Mouse (Mus musculus) kidney, adult 2 months (tissue): Measurements from ENCODE around the gene Traf4. TPM values are rescaled to one million over a fixed set of nuclear protein-coding genes. Genes with fewer than 3 reads are reported as not detected.
"Not testable (repeated sequence)": the region's sequence is repeated elsewhere in the genome, so short reads cannot be mapped to it uniquely, and the experiment has no call there.

Experiments
- DNase-seq: peaks from one replicate; pipeline ENCODE4 v3.0.0; 2021
- H3K27ac ChIP-seq: fragments of 200-500 bp; 2 replicates; pipeline ENCODE4 v1.5.1; 2012; ENCODE audit warnings: low read depth, low read length, control low read depth, inconsistent platforms; ENCODE audit not compliant: insufficient read depth
- H3K27me3 ChIP-seq: fragments of 200-500 bp; replicated peaks from 2 replicates; pipeline ENCODE4 v1.6.1; 2012; ENCODE audit warnings: mild to moderate bottlenecking, moderate library complexity, low read length, inconsistent platforms; ENCODE audit not compliant: control insufficient read depth, insufficient read depth
- H3K36me3 ChIP-seq: fragments of 200-500 bp; 2 replicates; pipeline ENCODE4 v1.6.1; 2012; ENCODE audit warnings: mild to moderate bottlenecking, moderate library complexity, low read length, inconsistent platforms; ENCODE audit not compliant: control insufficient read depth, insufficient read depth
- H3K4me1 ChIP-seq: fragments of 200-500 bp; 2 replicates; pipeline ENCODE4 v1.6.1; 2011; ENCODE audit warnings: low read length; ENCODE audit not compliant: control insufficient read depth, insufficient read depth
- H3K4me3 ChIP-seq: fragments of 200-500 bp; 2 replicates; pipeline ENCODE4 v1.5.1; 2011; ENCODE audit warnings: mild to moderate bottlenecking, low read depth, low read length, control low read depth; ENCODE audit not compliant: insufficient read depth
- CTCF ChIP-seq: fragments of 200-500 bp; conservative IDR thresholded peaks from 2 replicates; pipeline ENCODE4 v1.5.1; 2011; ENCODE audit warnings: low read depth, mild to moderate bottlenecking, control low read depth, low read length, moderate library complexity, mixed read lengths; ENCODE audit not compliant: insufficient read depth, insufficient read length
- POLR2A ChIP-seq: fragments of 200-500 bp; IDR thresholded peaks from one replicate; pipeline ENCODE4 v1.6.1; 2011; ENCODE audit warnings: low read depth, low read length, control low read depth
- WGBS: fragments of 180-500 bp; shearing (Covaris S2); methylation state at CpG from one replicate; pipeline ENCODE4 v1.1.7; 2018; 5-methylcytosine and 5-hydroxymethylcytosine counted together
- polyA plus RNA-seq: library from polyadenylated mRNA; depleted of rRNA; stranded (reverse); fragments of >200 nt; gene quantifications from 2 replicates; pipeline ENCODE4 v1.2.3, GENCODE M21; 2012

Gene Traf4
- polyA plus RNA-seq, 1 experiment: 108 TPM

DNA sequence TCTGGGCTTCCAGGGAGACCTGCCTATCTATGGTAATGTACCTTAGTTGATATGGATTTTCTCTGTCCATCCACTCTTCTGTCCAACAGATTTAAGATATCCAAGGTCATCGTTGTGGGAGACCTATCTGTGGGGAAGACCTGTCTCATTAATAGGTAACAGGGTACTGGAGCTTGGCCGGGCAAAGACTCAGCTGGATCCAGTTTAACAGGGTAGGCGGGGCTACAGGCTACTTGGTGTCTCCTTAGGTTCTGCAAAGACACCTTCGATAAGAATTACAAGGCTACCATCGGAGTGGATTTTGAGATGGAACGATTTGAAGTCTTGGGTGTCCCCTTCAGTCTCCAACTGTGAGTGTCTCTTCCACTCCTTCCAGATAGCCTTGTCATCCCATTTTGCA, 24.7 kb upstream of the Traf4 start:
- 32% methylated on average over 6 of the region's 6 CpGs for WGBS
- H3K4me1 ChIP-seq: peaks cover 16% of the 10 kb centered on the region

GRCm38 (mm10) chr11:78189234-78190040, 24.0 kb upstream of the Traf4 start:
- peak; percentile 85 for DNase-seq
- Histone ChIP-seq H3K27ac (peak overlapping the region; percentile 90), H3K27me3 (no peaks in the 10 kb centered on the region), H3K4me3 (peak overlapping the region; percentile 87), H3K36me3 (no peaks in the 10 kb centered on the region), H3K4me1 (peaks cover 13% of the 10 kb centered on the region)
- TF ChIP-seq POLR2A: peak; percentile 8
- TF ChIP-seq CTCF: no peak
- WGBS: 1% methylated on average over 42 of the region's 42 CpGs

More for the DNA sequence above, 24.7 kb upstream of the Traf4 start:
- H3K27ac ChIP-seq: peak overlapping the region; percentile 90
- H3K36me3 ChIP-seq: no peaks in the 10 kb centered on the region
- peak overlapping the region; percentile 87 for H3K4me3 ChIP-seq
- TF ChIP-seq CTCF (no peak), POLR2A (no peak)
- DNase-seq: peak; percentile 92
- no peaks in the 10 kb centered on the region for H3K27me3 ChIP-seq

DNA sequence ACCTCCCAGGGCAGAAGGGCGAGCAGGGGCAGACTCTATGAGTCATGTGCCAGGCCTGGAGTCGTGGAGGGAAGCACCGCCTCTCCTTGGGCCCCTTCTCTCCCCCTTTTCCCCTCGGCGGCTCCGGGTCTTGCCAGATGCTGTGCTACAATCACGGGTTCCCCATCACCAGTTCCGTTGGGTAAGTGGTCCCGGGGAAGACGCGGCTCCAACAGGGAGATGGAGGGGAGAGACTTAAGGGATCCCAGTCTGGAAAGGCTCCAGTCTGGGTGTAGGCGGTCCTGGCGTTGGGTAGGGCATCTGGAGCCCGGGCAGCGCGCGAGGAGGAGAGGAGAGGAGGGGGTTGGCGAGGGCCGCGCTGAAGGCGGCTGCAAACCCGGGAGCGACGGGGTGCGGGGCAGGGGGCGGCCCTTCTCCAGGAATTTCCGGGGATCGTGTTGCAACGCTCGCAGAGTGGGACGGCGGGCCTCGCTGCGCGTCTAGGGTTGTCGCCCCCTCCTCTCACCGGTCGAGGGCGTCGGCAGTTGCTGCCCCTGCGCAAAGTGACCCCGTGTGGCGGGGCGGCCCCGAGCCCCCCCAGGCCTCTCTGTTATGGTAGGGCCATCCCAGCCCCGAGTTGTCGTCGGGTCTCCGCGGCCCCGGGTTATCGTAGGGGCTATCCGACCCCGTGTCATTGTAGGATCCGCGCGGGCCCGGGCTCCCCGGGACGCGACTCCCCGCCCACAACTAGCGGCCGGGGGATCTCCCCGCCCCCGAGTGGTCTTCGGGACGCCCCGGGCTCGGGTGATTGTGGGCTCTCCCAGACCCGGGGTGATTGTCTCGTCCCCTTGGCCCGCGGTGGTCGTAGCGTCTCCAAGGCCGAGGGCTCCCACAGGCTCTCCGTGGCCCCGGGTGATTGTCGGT, 23.2 kb upstream of the Traf4 start, which contains the start of gene Rab34:
Gene Rab34, plus strand, starts transcription at position 100 of the 903 bp plus-strand sequence.
- H3K27me3 ChIP-seq: no peaks in the 10 kb centered on the region
- TF ChIP-seq CTCF: no peak
- TF ChIP-seq POLR2A: no peak
- H3K4me3 ChIP-seq: peak within 1 kb of the TSS; percentile 87
- no peaks in the 10 kb centered on the region for H3K36me3 ChIP-seq
- DNase-seq: peak; percentile 81
- H3K4me1 ChIP-seq: peaks cover 13% of the 10 kb centered on the region
- peak within 1 kb of the TSS; percentile 90 for H3K27ac ChIP-seq
- under 1% methylated on average over 78 of the region's 80 CpGs for WGBS

- H3K27me3 ChIP-seq, H3K36me3 ChIP-seq, H3K27ac ChIP-seq, DNase-seq, H3K4me1 ChIP-seq, H3K4me3 ChIP-seq: not testable (repeated sequence)
- WGBS: 78% methylated on average over 6 of the region's 6 CpGs
Measured at GRCm38 (mm10) chr11:78184702-78185101, 19.3 kb upstream of the Traf4 start.

GRCm38 (mm10) chr11:78183884-78184514, 18.6 kb upstream of the Traf4 start:
- Histone ChIP-seq H3K4me1 (peaks cover 12% of the 10 kb centered on the region; the same call in 1 of the 2 replicates), H3K36me3 (peaks cover 4% of the 10 kb centered on the region; the same call in 1 of the 2 replicates), H3K4me3 (no peak overlapping the region), H3K27me3 (no peaks in the 10 kb centered on the region), H3K27ac (0 out of 2 replicates have a peak overlapping the region, but pooled peaks have one; percentile 28)
- 49% methylated on average over 10 of the region's 10 CpGs for WGBS
- no peak for DNase-seq
- no peak for TF ChIP-seq CTCF
- TF ChIP-seq POLR2A: no peak

GRCm38 (mm10) chr11:78182961-78183844, 17.8 kb upstream of the Traf4 start, which contains the start of gene Rpl23a:
TSS of gene Rpl23a (minus strand) at chr11:78183584.
- Histone ChIP-seq H3K4me3 (peak within 1 kb of the TSS; percentile 100), H3K4me1 (peaks cover 12% of the 10 kb centered on the region; the same call in 1 of the 2 replicates), H3K36me3 (peaks cover 4% of the 10 kb centered on the region; the same call in 1 of the 2 replicates), H3K27ac (peak within 1 kb of the TSS; percentile 95), H3K27me3 (no peaks in the 10 kb centered on the region)
- under 1% methylated on average over 38 of the region's 38 CpGs for WGBS
- DNase-seq: peak; percentile 94
- TF ChIP-seq POLR2A (peak; percentile 80), CTCF (peak; percentile 23; the same call in 1 of the 2 replicates)
